Mouse (Mus musculus) MEL (cell line): Measurements from ENCODE around the gene Gm37240. TPM values are rescaled to one million over a fixed set of nuclear protein-coding genes. Genes with fewer than 3 reads are reported as not detected.

Experiments
- DNase-seq: peaks from one replicate; pipeline ENCODE4 v3.0.0; 2011; ENCODE audit warnings: low read depth, low spot score
- H3K27ac ChIP-seq: 2 replicates; pipeline ENCODE4 v1.5.1; 2012; ENCODE audit warnings: low read depth, mild to moderate bottlenecking, control low read depth, low read length, moderate library complexity; ENCODE audit not compliant: control insufficient read depth
- H3K27me3 ChIP-seq, 2 experiments: fragments of 150-350 bp in 1 of 2; sonication (generic) in 1 of 2; 2 replicates each; pipeline ENCODE4 v1.6.1; 2012; ENCODE audit warnings: low read length in 2 of 2, mild to moderate bottlenecking in 2 of 2, improper control_type of control experiment in 1 of 2, moderate library complexity in 1 of 2; ENCODE audit not compliant: insufficient read depth in 2 of 2, control insufficient read depth in 1 of 2
- H3K36me3 ChIP-seq, 2 experiments: 2 replicates each; pipeline ENCODE4 v1.6.1; 2012 to 2014; ENCODE audit warnings: low read length in 2 of 2, improper control_type of control experiment in 1 of 2, inconsistent platforms in 1 of 2, mild to moderate bottlenecking in 1 of 2; ENCODE audit not compliant: insufficient read depth in 2 of 2, control insufficient read depth in 1 of 2
- H3K4me1 ChIP-seq, 2 experiments: fragments of 150-350 bp in 1 of 2; sonication (generic) in 1 of 2; 2 replicates each; pipeline ENCODE4 v1.6.1; 2012; ENCODE audit warnings: low read length in 2 of 2, improper control_type of control experiment in 1 of 2, mild to moderate bottlenecking in 1 of 2; ENCODE audit not compliant: insufficient read depth in 2 of 2, control insufficient read depth in 1 of 2
- H3K4me3 ChIP-seq, 2 experiments: fragments of 150-350 bp in 1 of 2; sonication (generic) in 1 of 2; 2 replicates each; pipeline ENCODE4 v1.5.1; 2012; ENCODE audit warnings: low read depth in 2 of 2, low read length in 2 of 2, mild to moderate bottlenecking in 2 of 2, moderate library complexity in 2 of 2, control low read depth in 1 of 2, improper control_type of control experiment in 1 of 2; ENCODE audit not compliant: control insufficient read depth in 1 of 2, insufficient read depth in 1 of 2
- H3K79me2 ChIP-seq: 2 replicates; pipeline ENCODE4 v1.6.1; 2012; ENCODE audit warnings: mild to moderate bottlenecking, low read length, moderate library complexity; ENCODE audit not compliant: control insufficient read depth, poor library complexity, insufficient read depth
- H3K9ac ChIP-seq: 2 replicates; pipeline ENCODE4 v1.6.1; 2012; ENCODE audit warnings: low read depth, mild to moderate bottlenecking, control low read depth, low read length, moderate library complexity; ENCODE audit not compliant: control insufficient read depth, poor library complexity, severe bottlenecking
- H3K9me3 ChIP-seq: fragments of 150-350 bp; sonication (generic); replicated peaks from 2 replicates; pipeline ENCODE4 v1.6.1; 2012; ENCODE audit warnings: mild to moderate bottlenecking, low read length, improper control_type of control experiment, moderate library complexity; ENCODE audit not compliant: insufficient read depth
- CHD2 ChIP-seq: IDR thresholded peaks from 2 replicates; pipeline ENCODE4 v1.6.1; 2011; ENCODE audit warnings: low read length, improper control_type of control experiment
- E2F4 ChIP-seq: IDR thresholded peaks from 2 replicates; pipeline ENCODE4 v1.6.1; 2011; ENCODE audit warnings: low read depth, low read length, improper control_type of control experiment, borderline replicate concordance
- EP300 ChIP-seq, 2 experiments: IDR thresholded peaks; 2 replicates each; pipeline ENCODE4 v1.6.1; 2011; ENCODE audit warnings: improper control_type of control experiment in 2 of 2, low read length in 2 of 2, low read depth in 1 of 2, mild to moderate bottlenecking in 1 of 2
- GABPA ChIP-seq: IDR thresholded peaks from 2 replicates; pipeline ENCODE4 v1.6.1; 2012; ENCODE audit warnings: low read depth, mild to moderate bottlenecking, inconsistent platforms, low read length, improper control_type of control experiment, moderate library complexity
- GATA1 ChIP-seq: IDR thresholded peaks from 2 replicates; pipeline ENCODE4 v1.6.1; 2011; ENCODE audit warnings: low read depth, low read length, improper control_type of control experiment
- KAT2A ChIP-seq: conservative IDR thresholded peaks from 2 replicates; pipeline ENCODE4 v1.6.1; 2012; ENCODE audit warnings: low read depth, low read length, improper control_type of control experiment, inconsistent platforms
- MAX ChIP-seq: IDR thresholded peaks from 2 replicates; pipeline ENCODE4 v1.6.1; 2011; ENCODE audit warnings: low read length, improper control_type of control experiment
- MAZ ChIP-seq: IDR thresholded peaks from 2 replicates; pipeline ENCODE4 v1.6.1; 2012; ENCODE audit warnings: low read depth, mild to moderate bottlenecking, inconsistent platforms, low read length, improper control_type of control experiment
- MEF2A ChIP-seq: IDR thresholded peaks from 2 replicates; pipeline ENCODE4 v1.6.1; 2014; ENCODE audit warnings: low read depth, mild to moderate bottlenecking, inconsistent platforms, low read length, improper control_type of control experiment; ENCODE audit not compliant: poor library complexity, insufficient replicate concordance, severe bottlenecking; ENCODE audit errors: extremely low read depth
- MXI1 ChIP-seq: IDR thresholded peaks from 2 replicates; pipeline ENCODE4 v1.6.1; 2011; ENCODE audit warnings: mild to moderate bottlenecking, low read depth, low read length, improper control_type of control experiment
- MYB ChIP-seq: IDR thresholded peaks from 2 replicates; pipeline ENCODE4 v1.6.1; 2011; ENCODE audit warnings: mild to moderate bottlenecking, low read depth, low read length, improper control_type of control experiment
- MYC ChIP-seq: IDR thresholded peaks from 2 replicates; pipeline ENCODE4 v1.6.1; 2011; ENCODE audit warnings: low read depth, mild to moderate bottlenecking, low read length, improper control_type of control experiment, moderate library complexity
- POLR2AphosphoS2 ChIP-seq: IDR thresholded peaks from 2 replicates; pipeline ENCODE4 v1.6.1; 2011; ENCODE audit warnings: low read length, improper control_type of control experiment
- POLR2AphosphoS5 ChIP-seq: IDR thresholded peaks from 2 replicates; pipeline ENCODE4 v1.6.1; 2012; ENCODE audit warnings: low read depth, borderline replicate concordance, mild to moderate bottlenecking, inconsistent platforms, low read length, moderate library complexity, mixed read lengths
- RAD21 ChIP-seq: IDR thresholded peaks from 2 replicates; pipeline ENCODE4 v1.6.1; 2011; ENCODE audit warnings: mild to moderate bottlenecking, low read depth, low read length, improper control_type of control experiment
- TAL1 ChIP-seq: IDR thresholded peaks from 2 replicates; pipeline ENCODE4 v1.6.1; 2012; ENCODE audit warnings: mild to moderate bottlenecking, inconsistent platforms, low read length, moderate library complexity, mixed read lengths
- TBP ChIP-seq: IDR thresholded peaks from 2 replicates; pipeline ENCODE4 v1.8.0; 2011; ENCODE audit warnings: low read depth, low read length, improper control_type of control experiment
- UBTF ChIP-seq: IDR thresholded peaks from 2 replicates; pipeline ENCODE4 v1.6.1; 2012; ENCODE audit warnings: low read depth, mild to moderate bottlenecking, inconsistent platforms, low read length, improper control_type of control experiment, moderate library complexity, borderline replicate concordance; ENCODE audit not compliant: insufficient read depth
- USF2 ChIP-seq, 2 experiments: IDR thresholded peaks; 2 replicates each; pipeline ENCODE4 v1.6.1; 2011 to 2012; ENCODE audit warnings: improper control_type of control experiment in 2 of 2, low read length in 2 of 2, borderline replicate concordance in 1 of 2, inconsistent platforms in 1 of 2, low read depth in 1 of 2, mild to moderate bottlenecking in 1 of 2; ENCODE audit not compliant: insufficient read depth in 1 of 2
- ZC3H11A ChIP-seq: IDR thresholded peaks from 2 replicates; pipeline ENCODE4 v1.6.1; 2012; ENCODE audit warnings: low read depth, mild to moderate bottlenecking, inconsistent platforms, low read length, improper control_type of control experiment
- ZMIZ1 ChIP-seq: IDR thresholded peaks from 2 replicates; pipeline ENCODE4 v1.6.1; 2012; ENCODE audit warnings: low read depth, mild to moderate bottlenecking, inconsistent platforms, low read length, improper control_type of control experiment, moderate library complexity
- polyA plus RNA-seq, 2 experiments: library from polyadenylated mRNA; stranded (reverse) in 1 of 2; unstranded in 1 of 2; fragments of >175 nt in 1 of 2; fragments of >200 nt in 1 of 2; gene quantifications; 2 replicates each; pipeline versions ENCODE4 v1.2.1 to v1.2.4; 2012; ENCODE audit warnings: low replicate concordance in 2 of 2, low read depth in 1 of 2; ENCODE audit not compliant: insufficient read length in 2 of 2, insufficient read depth in 1 of 2, missing spikeins in 1 of 2
- total RNA-seq: library from RNA; depleted of rRNA; stranded (reverse); fragments of 300-350 nt; gene quantifications from 2 replicates; pipeline ENCODE4 v1.2.3, GENCODE M21; 2012

Gene Gm37240
- total and polyA plus RNA-seq, 3 experiments: 0.04 TPM; not detected in 2

DNA sequence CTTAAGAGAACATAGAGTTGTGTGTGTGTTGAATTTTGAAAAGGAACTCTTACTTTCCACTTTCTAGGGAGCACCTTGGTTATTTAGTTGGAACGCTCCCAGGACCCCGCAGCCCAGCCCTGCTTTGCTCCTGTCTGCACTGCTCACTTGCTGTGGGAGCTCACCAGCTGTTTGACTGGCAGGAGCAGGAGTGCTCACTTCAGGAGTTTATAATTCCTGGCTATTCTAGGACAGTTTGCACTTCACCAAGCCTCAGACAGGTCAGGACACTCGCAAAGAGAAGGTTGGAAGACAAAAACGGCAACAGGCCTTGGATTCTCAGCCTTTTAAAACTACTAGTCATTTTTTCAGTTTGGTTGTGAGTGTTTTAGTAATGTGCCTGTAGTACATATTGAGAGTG, 962.1 kb downstream of the Gm37240 start:
- Histone ChIP-seq H3K4me1 (no peaks in the 10 kb centered on the region), H3K27ac (no peak overlapping the region), H3K27me3 (no peaks in the 10 kb centered on the region), H3K9ac (no peak overlapping the region), H3K79me2 (peaks cover 1% of the 10 kb centered on the region; the same call in 1 of the 2 replicates)
- no peak for DNase-seq
- TF ChIP-seq MAZ: no peak
- TF ChIP-seq MYC: no peak
- TF ChIP-seq RAD21: no peak
- TF ChIP-seq EP300 (IDR thresholded peaks at IDR 0.05; ENCODE audit: low read depth in 1 of 2, low read length in 2 of 2): no peak
- TF ChIP-seq TBP: no peak
- no peak for TF ChIP-seq USF2 (IDR thresholded peaks at IDR 0.05; ENCODE audit: borderline replicate concordance in 1 of 2, insufficient read depth in 1 of 2, low read depth in 1 of 2, low read length in 2 of 2)
- no peak for TF ChIP-seq GABPA
- no peak for TF ChIP-seq POLR2AphosphoS2
- TF ChIP-seq MAX: no peak
- TF ChIP-seq ZC3H11A: no peak
- no peak for TF ChIP-seq E2F4
- TF ChIP-seq, all 39 proteins: peak for 0
- H3K36me3 ChIP-seq: peaks cover 0 to 2% of the 10 kb centered on the region in 2 experiments; a peak in 3 of 4 replicates
- H3K4me3 ChIP-seq: no peak overlapping the region
- no peaks in the 10 kb centered on the region for H3K9me3 ChIP-seq

DNA sequence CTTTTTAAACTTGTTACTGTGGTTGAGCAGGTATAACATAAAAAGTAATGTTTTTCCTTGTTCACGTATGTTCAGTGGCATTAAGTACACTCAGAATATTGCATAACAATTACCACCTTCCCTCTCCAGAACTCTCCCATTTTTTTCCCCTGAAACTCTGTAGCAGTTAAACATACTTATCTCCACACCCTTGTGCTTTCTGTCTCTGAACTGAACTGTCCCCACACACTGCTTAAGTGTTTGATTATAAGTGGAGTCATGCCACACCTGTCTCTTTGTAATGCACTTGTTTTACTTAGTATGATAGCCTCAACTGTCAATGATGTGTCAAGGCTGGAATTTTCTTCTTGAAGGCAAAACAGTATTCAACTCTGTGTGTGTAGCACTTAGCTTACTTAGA, 963.6 kb downstream of the Gm37240 start:
- Histone ChIP-seq H3K9me3 (no peaks in the 10 kb centered on the region), H3K4me3 (no peak overlapping the region), H3K9ac (no peak overlapping the region), H3K27me3 (no peaks in the 10 kb centered on the region), H3K36me3 (peaks cover 0 to 4% of the 10 kb centered on the region in 2 experiments; a peak in 2 of 4 replicates), H3K4me1 (no peaks in the 10 kb centered on the region; a peak in 1 of 4 replicates), H3K27ac (no peak overlapping the region), H3K79me2 (peaks cover 1% of the 10 kb centered on the region; the same call in 1 of the 2 replicates)
- no peak for DNase-seq
- TF ChIP-seq E2F4 (no peak), KAT2A (no peak), MEF2A (no peak), POLR2AphosphoS2 (no peak), UBTF (no peak), CHD2 (no peak), ZMIZ1 (no peak), GABPA (no peak), GATA1 (no peak), MAX (no peak), POLR2AphosphoS5 (no peak), USF2 (IDR thresholded peaks at IDR 0.05; ENCODE audit: borderline replicate concordance in 1 of 2, insufficient read depth in 1 of 2, low read depth in 1 of 2, low read length in 2 of 2) (no peak), MYB (no peak), EP300 (IDR thresholded peaks at IDR 0.05; ENCODE audit: low read depth in 1 of 2, low read length in 2 of 2) (no peak), TAL1 (no peak), MAZ (no peak), MXI1 (no peak)
